Mouse (Mus musculus) fibroblast of lung, adult 2 months (primary cell): ENCODE measurements around the gene Clcnka.

Experiments used
- DNase-seq: peaks from one replicate; pipeline ENCODE4 v3.0.0-alpha.2; 2011; ENCODE audit warnings: low read depth

The Clcnka gene

DNA sequence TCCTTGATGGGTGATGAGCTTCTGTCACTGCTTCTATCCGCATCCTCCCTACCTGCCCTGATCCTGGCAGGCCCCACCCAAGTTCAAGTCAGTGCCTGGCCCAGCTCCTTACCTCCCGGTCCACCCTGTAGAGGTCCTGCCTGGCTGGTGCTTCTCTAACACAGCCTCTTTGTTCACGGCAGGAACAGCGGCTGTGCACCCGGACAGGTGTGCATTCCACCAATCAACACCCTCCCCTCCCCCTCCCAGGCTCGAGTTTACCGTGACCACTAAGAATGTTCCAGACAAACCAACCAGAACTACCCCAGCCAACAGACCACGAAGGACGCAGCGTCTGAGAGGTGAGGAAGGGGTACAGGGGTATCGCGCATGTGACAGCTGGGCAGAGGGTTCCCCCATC, at the start of gene Clcnka:
TSS of gene Clcnka (minus strand) at position 180 of the 400 bp plus-strand sequence.
- no peak for DNase-seq

DNA sequence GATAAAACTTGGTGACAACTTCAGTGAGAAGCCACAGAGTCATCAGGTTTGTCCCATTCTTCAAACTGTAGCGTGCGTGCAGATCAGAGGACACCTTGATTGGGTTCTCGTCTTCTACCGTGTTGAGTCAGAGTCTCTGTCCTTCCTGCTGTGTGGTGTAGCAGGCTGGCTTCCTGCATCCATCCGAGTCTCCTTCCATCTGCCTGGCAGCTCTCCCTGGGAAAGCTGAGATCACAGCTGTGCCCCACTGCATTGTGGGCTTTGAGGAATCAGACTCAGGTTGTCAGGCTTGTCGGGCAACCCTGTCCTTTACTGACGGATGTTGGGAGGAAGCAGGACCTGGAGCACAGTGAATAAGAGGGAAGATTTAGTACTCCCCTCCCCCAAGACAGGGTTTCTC, 47.7 kb upstream of the Clcnka start:
- no peak for DNase-seq

GRCm38 (mm10) chr4:141445328-141445720, 46.8 kb upstream of the Clcnka start:
- no peak for DNase-seq

- no peak for DNase-seq
Measured at GRCm38 (mm10) chr4:141444451-141445327, 46.2 kb upstream of the Clcnka start, which contains the start of gene Zbtb17. Zbtb17 (plus strand) TSS chr4:141444654.

DNA sequence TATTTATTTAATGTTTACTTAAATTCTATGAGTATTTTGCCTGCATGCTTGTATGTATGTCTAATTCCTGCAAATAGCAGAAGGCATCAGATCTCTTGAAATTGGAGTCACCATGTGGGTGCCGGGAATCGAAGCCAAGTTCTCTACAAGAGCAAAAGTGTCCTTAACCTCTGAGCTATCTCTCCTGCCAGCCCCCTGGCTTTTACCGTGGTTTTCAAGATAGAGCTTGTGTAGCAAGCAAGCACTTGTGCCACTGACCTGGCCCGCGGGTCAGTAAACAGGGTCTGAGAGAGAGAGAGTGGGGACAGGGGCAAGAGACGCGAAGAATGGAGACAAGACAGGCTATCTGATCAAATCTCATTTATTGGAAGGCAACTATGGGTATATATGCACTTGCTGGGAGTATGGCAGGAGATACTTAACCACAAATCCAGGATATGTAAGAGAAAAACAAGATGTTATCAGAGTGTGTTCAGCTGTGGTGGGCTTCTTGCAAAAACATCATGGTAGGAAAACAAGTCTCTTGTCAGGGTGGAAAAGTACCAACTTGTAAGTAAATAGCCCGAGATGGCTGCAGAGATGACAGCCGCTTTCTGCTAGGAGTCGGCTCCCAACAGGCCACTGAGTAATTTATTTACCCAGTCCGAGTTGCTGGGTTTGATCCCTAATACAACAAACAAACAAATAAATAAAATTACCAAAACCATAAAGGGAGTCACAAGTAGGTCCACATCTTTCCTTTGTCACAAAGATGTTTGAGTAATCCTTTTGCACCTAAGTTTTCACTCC, 45.3 kb upstream of the Clcnka start:
- no peak for DNase-seq

DNA sequence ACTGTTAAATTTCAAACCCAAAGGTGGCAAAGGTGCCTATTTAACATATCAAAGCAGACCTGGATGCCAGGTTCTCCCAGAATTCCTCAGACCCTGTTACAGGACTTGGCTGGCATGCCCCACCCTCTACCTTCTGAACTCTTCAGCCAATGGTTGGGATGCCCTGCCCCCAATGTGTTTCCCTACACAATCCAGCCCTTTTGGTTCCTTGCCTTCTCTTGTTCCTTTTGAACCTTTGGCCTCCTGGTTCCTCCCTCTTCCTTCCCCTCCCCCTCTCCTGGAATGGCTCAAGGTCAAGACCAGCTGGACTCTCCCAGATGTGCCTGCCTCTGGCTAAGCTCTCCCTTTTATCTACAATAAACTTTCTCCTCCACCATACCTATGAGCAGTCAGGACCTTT, 42.4 kb upstream of the Clcnka start:
- no peak for DNase-seq

DNA sequence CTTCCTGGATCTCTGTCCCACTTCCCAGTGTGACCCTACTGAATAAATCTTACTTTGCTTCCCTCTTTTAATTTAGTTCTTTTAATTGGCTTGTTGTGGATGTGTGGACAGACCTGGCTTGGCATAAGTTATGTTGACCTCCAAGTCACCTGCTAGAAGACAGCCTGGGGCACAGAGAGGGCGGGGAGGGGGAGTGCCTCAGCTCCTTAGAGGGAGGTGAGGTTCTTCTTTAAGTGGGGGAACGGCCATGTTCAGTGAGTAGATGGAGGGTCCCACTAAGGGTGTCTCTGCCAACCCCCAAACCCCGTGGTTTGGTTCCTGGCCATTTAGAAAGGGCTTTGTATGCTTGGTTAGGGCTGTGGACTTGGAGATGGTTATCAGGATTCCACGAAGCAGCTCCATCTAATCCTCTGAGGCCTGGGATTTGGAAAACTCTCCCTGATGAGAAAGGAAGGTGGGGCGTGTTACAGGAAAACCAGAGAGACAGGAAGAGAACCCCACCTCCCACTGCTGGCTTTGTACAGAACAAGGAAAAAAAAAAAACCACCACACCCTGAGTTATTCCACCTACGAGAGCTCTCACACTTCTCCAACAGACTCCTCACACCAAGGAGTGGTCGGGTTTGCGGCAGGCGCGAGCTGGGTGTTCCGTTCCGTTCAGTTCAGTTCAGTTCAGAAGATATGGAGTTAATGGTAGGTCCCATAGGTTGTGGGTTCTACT, 40.7 kb upstream of the Clcnka start:
- no peak for DNase-seq

DNA sequence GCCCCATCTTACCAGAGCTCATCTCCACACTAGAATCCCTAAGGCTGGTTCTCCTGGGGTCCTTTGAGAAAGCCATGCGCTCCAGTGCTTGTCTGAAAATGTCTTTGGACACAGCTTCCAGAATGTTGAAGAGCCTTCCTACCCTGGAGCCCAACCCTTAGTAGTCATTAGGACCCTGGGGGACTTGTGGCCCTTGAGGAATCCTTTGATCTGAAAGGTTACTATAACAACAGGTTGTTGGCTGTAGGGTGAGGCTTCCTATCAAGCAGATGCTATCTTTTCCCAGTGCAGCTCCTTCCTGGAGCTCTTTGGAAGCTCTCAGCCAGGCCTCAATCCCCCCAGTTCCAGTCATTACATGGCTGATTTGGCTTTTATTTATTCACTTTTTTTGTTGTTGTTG, 37.5 kb upstream of the Clcnka start, which contains the start of gene Srarp:
TSS of gene Srarp (minus strand) at position 132 of the 400 bp plus-strand sequence.
- no peak for DNase-seq

GRCm38 (mm10) chr4:141433191-141433590, 34.7 kb upstream of the Clcnka start:
- no peak for DNase-seq

DNA sequence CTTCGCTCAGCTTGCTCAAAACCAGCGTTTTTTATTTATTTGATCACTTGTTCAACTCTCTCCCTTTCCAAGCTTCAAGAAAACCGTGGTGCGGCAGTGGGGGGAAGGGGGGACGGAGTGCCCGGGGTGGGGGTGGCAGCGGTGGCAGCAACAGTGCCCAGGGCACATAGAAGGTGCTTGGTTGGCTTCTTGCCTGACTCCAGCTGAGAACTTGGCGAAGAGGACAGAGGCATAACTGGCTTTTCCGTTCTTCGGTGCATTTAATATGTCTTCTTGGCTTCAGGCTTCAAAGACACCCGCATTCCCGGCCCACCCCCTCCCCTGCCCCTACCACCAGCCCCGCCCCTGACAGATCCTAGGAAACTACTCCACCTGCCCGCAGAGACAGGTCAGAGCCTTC, 34.1 kb upstream of the Clcnka start:
- DNase-seq = no peak

GRCm38 (mm10) chr4:141430997-141431396, 32.5 kb upstream of the Clcnka start:
- DNase-seq = no peak

DNA sequence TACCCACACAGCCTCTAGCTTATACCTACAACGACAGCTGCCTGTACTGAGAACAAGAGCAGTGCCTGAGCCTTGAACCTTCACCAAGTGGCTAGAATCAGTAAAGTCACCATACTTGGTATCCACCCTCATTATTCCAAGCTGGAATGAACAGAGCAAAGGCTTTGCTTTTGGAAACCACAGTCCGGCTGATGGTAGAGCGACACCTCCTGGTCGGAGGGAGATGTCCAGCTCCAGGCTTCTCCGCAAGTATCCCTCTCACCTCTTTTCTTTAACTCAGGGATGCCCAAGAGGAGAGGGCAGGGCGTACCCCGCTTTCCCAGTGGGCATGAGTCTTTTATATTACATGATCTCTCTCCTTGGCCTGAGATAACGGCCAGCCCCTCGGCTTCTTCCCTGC, 31.3 kb upstream of the Clcnka start:
- DNase-seq = no peak

DNA sequence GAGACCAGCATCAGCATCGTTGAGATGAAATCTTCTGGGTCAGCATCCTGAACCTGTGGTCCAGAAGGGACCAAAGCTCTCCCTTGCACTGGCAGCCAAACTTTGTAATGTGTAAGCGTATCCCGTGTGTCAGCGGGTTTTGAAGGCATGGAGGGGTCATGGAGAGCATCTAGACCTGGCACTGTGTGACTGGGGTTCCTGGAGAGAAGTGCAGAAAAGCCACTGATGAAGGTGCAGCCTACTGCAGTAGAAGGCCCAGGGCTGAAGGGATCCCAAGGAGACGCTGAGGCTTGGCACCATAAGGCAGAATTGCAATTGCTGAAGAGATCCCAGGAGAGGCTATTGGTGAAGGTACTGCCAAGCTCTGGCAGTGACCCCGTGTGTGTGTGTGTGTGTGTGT, 30.9 kb upstream of the Clcnka start:
- DNase-seq = no peak

DNA sequence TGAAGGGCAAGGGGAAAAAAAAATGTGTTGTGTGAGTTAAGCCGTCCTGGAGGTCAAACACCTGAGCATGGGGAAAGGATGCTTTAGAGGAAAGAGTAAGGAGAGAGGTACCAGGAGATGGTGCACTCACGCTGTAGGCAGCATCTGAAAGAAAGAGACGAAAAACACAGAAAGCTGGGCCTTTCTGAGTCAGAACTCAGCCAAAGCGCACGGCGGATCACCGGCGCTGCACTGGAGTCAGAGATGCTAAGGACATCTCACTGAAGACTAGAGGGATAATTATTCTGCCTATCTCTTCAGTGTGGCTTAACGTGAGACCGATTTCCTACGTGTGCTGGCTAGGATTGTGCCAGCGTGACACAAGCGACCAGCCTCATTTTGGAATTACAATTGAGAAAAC, 29.4 kb upstream of the Clcnka start:
- no peak for DNase-seq

DNA sequence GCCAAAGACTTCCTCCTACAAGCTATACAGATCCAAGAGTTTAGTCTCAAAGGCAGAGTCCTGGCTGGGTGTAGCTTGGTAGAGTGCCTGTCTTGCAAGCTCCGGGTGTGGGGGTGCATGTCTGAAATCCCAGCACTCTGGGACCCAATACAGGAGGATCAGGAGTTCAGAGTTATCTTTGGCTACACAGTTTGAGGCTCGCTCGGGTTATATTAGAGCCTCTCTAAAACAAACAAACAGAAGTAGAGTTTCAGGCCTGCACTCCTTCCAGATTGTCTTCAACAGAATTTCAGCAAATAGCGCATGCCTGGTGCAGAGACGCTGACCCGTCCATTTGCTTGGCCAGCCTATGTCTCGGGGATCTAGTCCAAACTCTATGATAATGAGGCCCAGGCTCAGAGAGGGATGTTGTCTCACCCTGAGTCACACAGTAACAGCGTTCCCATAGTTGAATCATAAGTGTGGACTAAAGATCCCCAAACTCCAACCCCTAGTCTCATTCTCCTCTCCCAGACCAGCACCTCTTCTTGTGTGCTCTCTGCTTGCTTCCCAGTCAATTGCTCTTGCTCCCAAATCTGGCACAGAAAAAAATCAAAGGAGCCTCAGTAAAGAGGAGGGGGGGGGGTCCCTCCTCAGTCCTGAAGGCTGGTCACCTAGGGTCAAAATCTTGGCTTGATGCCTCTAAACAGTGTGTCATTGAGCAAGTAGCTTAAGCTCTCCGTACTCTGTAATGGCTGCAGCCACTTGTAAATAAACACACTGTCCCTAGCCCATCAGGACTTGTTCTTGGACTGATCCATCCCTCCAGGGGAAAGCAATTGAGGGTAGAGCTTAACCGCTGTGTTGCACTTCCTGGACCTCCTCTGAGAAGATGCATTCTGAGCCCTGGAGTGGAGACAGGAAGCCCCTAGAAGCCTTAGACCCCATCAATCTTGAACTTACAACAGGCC, 28.5 kb upstream of the Clcnka start:
- DNase-seq = peak; percentile 62

GRCm38 (mm10) chr4:141425484-141426479, 27.3 kb upstream of the Clcnka start:
- DNase-seq = peak; percentile 88

DNA sequence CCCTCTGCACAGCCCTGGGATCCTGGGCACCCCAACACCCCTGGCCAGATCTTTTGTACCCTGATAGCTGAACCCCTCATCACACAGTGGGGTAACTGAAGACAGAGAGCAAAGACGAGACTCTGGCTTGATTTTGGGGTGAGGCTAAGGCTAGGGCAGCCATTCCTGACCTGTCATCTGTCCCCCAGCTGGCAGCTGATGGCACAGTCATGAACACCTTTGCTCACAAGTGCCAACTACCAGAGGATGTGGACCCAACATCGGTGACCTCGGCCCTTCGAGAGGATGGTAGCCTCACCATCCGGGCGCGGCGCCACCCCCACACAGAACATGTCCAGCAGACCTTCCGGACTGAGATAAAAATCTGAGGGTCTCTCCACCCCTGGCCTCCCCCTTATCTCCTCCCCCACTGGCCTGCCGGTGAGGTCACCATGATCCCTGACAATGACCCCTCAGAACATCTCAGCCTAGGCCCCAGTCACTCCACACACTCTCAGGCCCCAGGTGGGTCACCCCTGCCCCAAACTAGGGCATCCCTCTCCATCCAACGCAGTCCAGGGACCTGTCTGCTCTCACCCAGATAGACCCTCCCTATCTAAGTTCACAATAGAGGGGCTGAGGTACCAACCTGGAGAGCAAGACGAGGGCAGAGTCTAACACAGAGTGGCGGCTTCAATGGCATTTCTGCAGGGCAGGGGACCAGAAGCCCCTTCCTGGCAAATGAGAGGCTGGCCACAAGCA, 25.3 kb upstream of the Clcnka start:
- DNase-seq = no peak

GRCm38 (mm10) chr4:141423288-141423687, 24.8 kb upstream of the Clcnka start:
- DNase-seq = no peak

GRCm38 (mm10) chr4:141422841-141423240, 24.3 kb upstream of the Clcnka start:
- no peak for DNase-seq
